Mouse (Mus musculus) myocyte (in vitro differentiated cells): ENCODE data around the gene Ttc24.

Experiments
- MAX ChIP-seq: IDR thresholded peaks from one replicate; pipeline ENCODE4 v1.6.1; 2011; ENCODE audit warnings: low read depth, mild to moderate bottlenecking, control low read depth
- MYOG ChIP-seq, 3 experiments: IDR thresholded peaks; one replicate each; pipeline ENCODE4 v1.6.1; 2011; ENCODE audit warnings: control low read depth in 2 of 3, low read depth in 2 of 3, mild to moderate bottlenecking in 2 of 3; ENCODE audit not compliant: insufficient read length in 2 of 3, control insufficient read depth in 1 of 3, insufficient read depth in 1 of 3
- POLR2A ChIP-seq: IDR thresholded peaks from one replicate; pipeline ENCODE4 v1.6.1; 2011; ENCODE audit warnings: low read depth, mild to moderate bottlenecking, control low read depth, moderate library complexity; ENCODE audit not compliant: insufficient read length
- POLR2AphosphoS2 ChIP-seq: IDR thresholded peaks from one replicate; pipeline ENCODE4 v1.6.1; 2011; ENCODE audit warnings: low read depth, control low read depth; ENCODE audit not compliant: insufficient read length
- REST ChIP-seq: IDR thresholded peaks from one replicate; pipeline ENCODE4 v1.6.1; 2011; ENCODE audit warnings: mild to moderate bottlenecking, control low read depth, moderate library complexity; ENCODE audit not compliant: insufficient read depth, insufficient read length
- TCF12 ChIP-seq: IDR thresholded peaks from one replicate; pipeline ENCODE4 v1.6.1; 2011; ENCODE audit warnings: mild to moderate bottlenecking, control low read depth; ENCODE audit not compliant: poor library complexity, insufficient read depth, severe bottlenecking
- TCF3 ChIP-seq: IDR thresholded peaks from one replicate; pipeline ENCODE4 v1.6.1; 2011; ENCODE audit warnings: low read depth, control low read depth; ENCODE audit not compliant: insufficient read length
- USF1 ChIP-seq: IDR thresholded peaks from one replicate; pipeline ENCODE4 v1.6.1; 2011; ENCODE audit warnings: low read depth, mild to moderate bottlenecking, control low read depth, moderate library complexity

- no peak for TF ChIP-seq POLR2A
- no peak for TF ChIP-seq USF1
- no peak for TF ChIP-seq TCF3
- no peak for TF ChIP-seq REST
- TF ChIP-seq MYOG (IDR thresholded peaks at IDR 0.05; ENCODE audit: control insufficient read depth in 1 of 3, insufficient read depth in 1 of 3, insufficient read length in 2 of 3, low read depth in 2 of 3), result no peak
- TF ChIP-seq MAX, result no peak
- no peak for TF ChIP-seq POLR2AphosphoS2
- TF ChIP-seq TCF12, result no peak
Measured at GRCm38 (mm10) chr3:88125195-88125594, 47.1 kb upstream of the Ttc24 start.
